Mouse (Mus musculus): Measurements from ENCODE around the gene Ap1m2. TPM values are rescaled to one million over a fixed set of nuclear protein-coding genes. Genes with fewer than 3 reads are reported as not detected.

Gene Ap1m2
- total and polyA plus RNA-seq, 3 experiments: 0.73 to 1.0 TPM; not detected in 1

GRCm38 (mm10) chr9:21329041-21329440 lies 16.9 kb upstream of the Ap1m2 start:
- DNase-seq (ENCODE audit: low read depth, low spot score): no peak
- Histone ChIP-seq H3K4me3 (ENCODE audit: control insufficient read depth in 1 of 2, insufficient read depth in 1 of 2, low read depth in 2 of 2, low read length in 2 of 2) (no peak overlapping the region), H3K79me2 (ENCODE audit: control insufficient read depth, insufficient read depth, low read length, poor library complexity) (peaks cover 8% of the 10 kb centered on the region; the same call in 1 of the 2 replicates), H3K27ac (ENCODE audit: control insufficient read depth, low read depth, low read length) (no peak overlapping the region), H3K4me1 (ENCODE audit: control insufficient read depth in 1 of 2, insufficient read depth in 2 of 2, low read length in 2 of 2) (peaks cover 15% of the 10 kb centered on the region in 2 experiments), H3K9ac (ENCODE audit: control insufficient read depth, low read depth, low read length, poor library complexity, severe bottlenecking) (0 out of 2 replicates have a peak overlapping the region, but pooled peaks have one; percentile 3), H3K9me3 (replicated peaks; ENCODE audit: insufficient read depth, low read length) (no peaks in the 10 kb centered on the region), H3K27me3 (ENCODE audit: control insufficient read depth in 1 of 2, insufficient read depth in 2 of 2, low read length in 2 of 2) (no peaks in the 10 kb centered on the region), H3K36me3 (ENCODE audit: control insufficient read depth in 1 of 2, insufficient read depth in 2 of 2, low read length in 2 of 2) (peaks cover 0 to 13% of the 10 kb centered on the region in 2 experiments; a peak in 2 of 4 replicates)
- no peak for TF ChIP-seq KAT2A (conservative IDR thresholded peaks at IDR 0.05; ENCODE audit: low read depth, low read length)
- TF ChIP-seq MYB (IDR thresholded peaks at IDR 0.05; ENCODE audit: low read depth, low read length): no peak
- TF ChIP-seq ZNF384 (IDR thresholded peaks at IDR 0.05; ENCODE audit: low read depth, low read length): peak; percentile 58; the same call in 1 of the 2 replicates

DNA sequence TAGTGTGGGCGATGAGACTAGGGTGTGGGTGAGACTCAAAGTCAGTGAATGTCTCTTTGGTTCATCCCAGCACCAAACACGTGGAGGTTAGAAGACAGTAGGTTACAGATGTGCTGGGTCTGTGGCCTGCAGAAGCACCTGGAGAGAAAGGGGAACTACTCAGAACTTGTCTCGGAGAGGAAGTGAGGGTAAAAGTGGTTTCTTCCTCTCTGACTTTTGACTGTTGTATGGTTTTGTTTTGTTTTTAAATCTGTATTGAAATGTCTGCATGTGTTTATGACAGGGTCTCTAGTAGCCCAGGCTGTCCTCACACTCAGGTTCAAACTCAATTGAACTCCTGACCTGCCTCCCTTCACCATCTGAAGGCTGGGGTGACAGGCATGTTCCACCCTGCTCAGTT lies 15.9 kb upstream of the Ap1m2 start:
- Histone ChIP-seq H3K4me3 (ENCODE audit: control insufficient read depth in 1 of 2, insufficient read depth in 1 of 2, low read depth in 2 of 2, low read length in 2 of 2) (peak overlapping the region; percentile 8 to 24; a peak in 3 of 4 replicates), H3K9me3 (replicated peaks; ENCODE audit: insufficient read depth, low read length) (no peaks in the 10 kb centered on the region), H3K27ac (ENCODE audit: control insufficient read depth, low read depth, low read length) (peak overlapping the region; percentile 51), H3K27me3 (ENCODE audit: control insufficient read depth in 1 of 2, insufficient read depth in 2 of 2, low read length in 2 of 2) (no peaks in the 10 kb centered on the region), H3K4me1 (ENCODE audit: control insufficient read depth in 1 of 2, insufficient read depth in 2 of 2, low read length in 2 of 2) (peaks cover 15% of the 10 kb centered on the region in 2 experiments), H3K79me2 (ENCODE audit: control insufficient read depth, insufficient read depth, low read length, poor library complexity) (peaks cover 15% of the 10 kb centered on the region; the same call in 1 of the 2 replicates), H3K9ac (ENCODE audit: control insufficient read depth, low read depth, low read length, poor library complexity, severe bottlenecking) (peak overlapping the region; percentile 45), H3K36me3 (ENCODE audit: control insufficient read depth in 1 of 2, insufficient read depth in 2 of 2, low read length in 2 of 2) (peaks cover 0 to 13% of the 10 kb centered on the region in 2 experiments; a peak in 2 of 4 replicates)
- DNase-seq (ENCODE audit: low read depth, low spot score): peak; percentile 95
- TF ChIP-seq EP300 (IDR thresholded peaks at IDR 0.05; ENCODE audit: low read depth in 1 of 2, low read length in 2 of 2) (peak; percentile 70 to 93), NELFE (IDR thresholded peaks at IDR 0.05; ENCODE audit: low read depth, low read length) (no peak), TBP (IDR thresholded peaks at IDR 0.05; ENCODE audit: low read depth, low read length) (peak; percentile 86), ZC3H11A (IDR thresholded peaks at IDR 0.05; ENCODE audit: low read depth, low read length) (no peak), ELF1 (IDR thresholded peaks at IDR 0.05; ENCODE audit: low read depth, low read length) (no peak), MYB (IDR thresholded peaks at IDR 0.05; ENCODE audit: low read depth, low read length) (no peak), KAT2A (conservative IDR thresholded peaks at IDR 0.05; ENCODE audit: low read depth, low read length) (no peak), MYC (IDR thresholded peaks at IDR 0.05; ENCODE audit: low read depth, low read length) (peak; percentile 99), ZNF384 (IDR thresholded peaks at IDR 0.05; ENCODE audit: low read depth, low read length) (no peak), MAFK (IDR thresholded peaks at IDR 0.05; ENCODE audit: borderline replicate concordance, low read depth, low read length) (peak; percentile 55; the same call in 1 of the 2 replicates), ETS1 (IDR thresholded peaks at IDR 0.05; ENCODE audit: low read depth, low read length) (peak; percentile 83), MAZ (IDR thresholded peaks at IDR 0.05; ENCODE audit: low read depth, low read length) (0 out of 2 replicates have a peak, but pooled peaks have one; percentile 36), CTCF (IDR thresholded peaks at IDR 0.05 in 2 of 3, conservative IDR thresholded peaks at IDR 0.05 in 1 of 3; ENCODE audit: control insufficient read depth in 1 of 3, insufficient read depth in 1 of 3, low read depth in 2 of 3, low read length in 3 of 3, poor library complexity in 1 of 3, severe bottlenecking in 1 of 3) (no peak), NRF1 (IDR thresholded peaks at IDR 0.05; ENCODE audit: insufficient read depth, low read depth, low read length, poor library complexity, severe bottlenecking) (0 out of 2 replicates have a peak, but pooled peaks have one; percentile 24), ZMIZ1 (IDR thresholded peaks at IDR 0.05; ENCODE audit: low read depth, low read length) (no peak), USF2 (IDR thresholded peaks at IDR 0.05; ENCODE audit: borderline replicate concordance in 1 of 2, insufficient read depth in 1 of 2, low read depth in 1 of 2, low read length in 2 of 2) (0 out of 4 replicates have a peak, but pooled peaks of 1 of the 2 experiments have one; percentile 2), TCF12 (IDR thresholded peaks at IDR 0.05; ENCODE audit: low read depth, low read length) (peak; percentile 85), MEF2A (IDR thresholded peaks at IDR 0.05; ENCODE audit: extremely low read depth, insufficient replicate concordance, low read depth, low read length, poor library complexity, severe bottlenecking) (no peak), ZKSCAN1 (IDR thresholded peaks at IDR 0.05; ENCODE audit: low read depth, low read length) (peak; percentile 81; the same call in 1 of the 2 replicates), MAX (IDR thresholded peaks at IDR 0.05; ENCODE audit: low read length) (peak; percentile 98), RCOR1 (IDR thresholded peaks at IDR 0.05; ENCODE audit: low read depth, low read length) (peak; percentile 93), GABPA (IDR thresholded peaks at IDR 0.05; ENCODE audit: low read depth, low read length) (no peak), GATA1 (IDR thresholded peaks at IDR 0.05; ENCODE audit: low read depth, low read length) (no peak), SIN3A (IDR thresholded peaks at IDR 0.05; ENCODE audit: low read length) (peak; percentile 96), CHD1 (IDR thresholded peaks at IDR 0.05; ENCODE audit: low read depth, low read length) (0 out of 2 replicates have a peak, but pooled peaks have one; percentile 80), E2F4 (IDR thresholded peaks at IDR 0.05; ENCODE audit: borderline replicate concordance, low read depth, low read length) (no peak), RAD21 (IDR thresholded peaks at IDR 0.05; ENCODE audit: low read depth, low read length) (no peak), POLR2A (IDR thresholded peaks at IDR 0.05; ENCODE audit: control insufficient read depth in 1 of 2, insufficient read depth in 1 of 2, low read depth in 1 of 2, low read length in 2 of 2, poor library complexity in 1 of 2) (peak in 1 of 2 experiments; percentile 35; a peak in 1 of 4 replicates), POLR2AphosphoS5 (IDR thresholded peaks at IDR 0.05; ENCODE audit: borderline replicate concordance, low read depth, low read length) (no peak), SMC3 (IDR thresholded peaks at IDR 0.05; ENCODE audit: low read depth, low read length) (peak; percentile 15; the same call in 1 of the 2 replicates)
